In the genomic region with DNA sequence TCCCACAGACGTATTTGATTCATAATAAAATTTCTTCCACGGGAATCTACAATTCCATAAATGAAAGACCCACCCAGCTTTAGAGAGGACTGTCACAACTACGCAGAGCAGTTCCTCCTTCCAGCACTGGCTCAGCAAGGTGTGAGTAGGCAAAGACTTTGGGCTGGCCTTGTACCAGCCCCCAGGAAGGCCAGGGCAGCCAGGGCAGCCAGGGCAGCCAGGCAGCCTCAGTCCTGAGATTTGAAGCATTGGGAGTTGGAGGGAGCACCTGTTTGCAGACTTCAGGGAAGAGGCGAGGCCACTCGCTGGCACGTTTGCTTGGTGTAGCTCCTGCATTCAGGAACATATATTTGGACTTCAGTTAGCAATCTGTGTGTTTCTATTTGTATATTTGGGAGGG, we compare ENCODE assay signal across 11 mouse cellular contexts.
DNase-seq lines count a peak whose midpoint lies in the region; ATAC-seq and TF ChIP-seq lines count a peak whose summit lies in the region.
"Had no signal": no experiment of that assay in that cellular context is flagged by ENCODE, and none has a peak within 500 bp of the region (broad histone marks: within the 10 kb centered on the region; RNA-seq: fewer than 3 reads in every experiment).

No protein-coding gene starts in this region.

- peaks cover 17% of the 10 kb centered on the region for H3K4me1 ChIP-seq in neural tube, embryonic 11.5 days (ENCODE audit: control insufficient read depth, insufficient read depth, low read length)
- H3K4me1 ChIP-seq in limb, embryonic 12.5 days (replicated peaks): peaks cover 10% of the 10 kb centered on the region
- no peaks in the 10 kb centered on the region for H3K4me1 ChIP-seq in stomach, postnatal 0 days (replicated peaks; ENCODE audit: control insufficient read depth, insufficient read depth)

- H3K4me2 ChIP-seq in neural tube, embryonic 11.5 days (ENCODE audit: low read depth): peak overlapping the region; percentile 40
- H3K4me2 ChIP-seq in limb, embryonic 12.5 days: peak overlapping the region; percentile 56
- peak overlapping the region; percentile 51; the same call in 1 of the 2 replicates for H3K4me2 ChIP-seq in stomach, postnatal 0 days (replicated peaks; ENCODE audit: low read depth)

- H3K9me3 ChIP-seq in neural tube, embryonic 11.5 days (ENCODE audit: control insufficient read depth, low read length): no peaks in the 10 kb centered on the region
- no peaks in the 10 kb centered on the region for H3K9me3 ChIP-seq in limb, embryonic 12.5 days
- H3K9me3 ChIP-seq in stomach, postnatal 0 days (ENCODE audit: control insufficient read depth, low read length): no peaks in the 10 kb centered on the region

- TF ChIP-seq CTCF in gastrocnemius, adult 2 months (IDR thresholded peaks at IDR 0.05): no peak
- no peak for TF ChIP-seq CTCF in stomach, postnatal 0 days (IDR thresholded peaks at IDR 0.05; ENCODE audit: low read depth)

- TF ChIP-seq EP300 in stomach, postnatal 0 days (optimal IDR thresholded peaks at IDR 0.05): no peak

- DNase-seq in gastrocnemius, adult 2 months: no peak
- no peak for DNase-seq in gastrocnemius, postnatal 25 days
- DNase-seq in neural tube, embryonic 11.5 days (ENCODE audit: low spot score): no peak
- DNase-seq in neural tube, embryonic 10.5 days (ENCODE audit: extremely low spot score, low spot score): no peak
- DNase-seq in stomach, postnatal 0 days (ENCODE audit: low spot score): peak; percentile 23
- DNase-seq in thymus, postnatal 0 days (ENCODE audit: low spot score): no peak
- DNase-seq in urinary bladder, adult 2 months (ENCODE audit: low spot score): no peak
- DNase-seq: cerebellum, adult 11 months; kidney, adult 9 months; thymus, postnatal 4 days had no signal

- WGBS in neural tube, embryonic 11.5 days: 8% methylated on average over 6 of the region's 6 CpGs
- WGBS in limb, embryonic 12.5 days: 2% methylated on average over 6 of the region's 6 CpGs
- 10% methylated on average over 6 of the region's 6 CpGs for WGBS in stomach, postnatal 0 days

- no peaks in the 10 kb centered on the region for H3K36me3 ChIP-seq in neural tube, embryonic 11.5 days (ENCODE audit: control insufficient read depth, insufficient read depth, low read length)
- no peaks in the 10 kb centered on the region for H3K36me3 ChIP-seq in limb, embryonic 12.5 days
- H3K36me3 ChIP-seq in stomach, postnatal 0 days (ENCODE audit: control insufficient read depth, insufficient read depth, low read length): no peaks in the 10 kb centered on the region

- H3K9ac ChIP-seq in neural tube, embryonic 11.5 days (ENCODE audit: low read length): no peak overlapping the region
- no peak overlapping the region for H3K9ac ChIP-seq in limb, embryonic 12.5 days (replicated peaks)
- H3K9ac ChIP-seq in stomach, postnatal 0 days (ENCODE audit: low read length): no peak overlapping the region

- intact Hi-C loops in gastrocnemius, adult 2 months (cut with DNase I): no loop called here

- peak overlapping the region; percentile 53; the same call in 1 of the 2 replicates for H3K4me3 ChIP-seq in gastrocnemius, adult 2 months
- no peak overlapping the region for H3K4me3 ChIP-seq in neural tube, embryonic 11.5 days (ENCODE audit: low read depth, low read length)
- peak overlapping the region; percentile 34; the same call in 1 of the 2 replicates for H3K4me3 ChIP-seq in limb, embryonic 12.5 days (replicated peaks)
- no peak overlapping the region for H3K4me3 ChIP-seq in stomach, postnatal 0 days (ENCODE audit: low read depth, low read length)

- peaks cover 24% of the 10 kb centered on the region for H3K27me3 ChIP-seq in neural tube, embryonic 11.5 days (ENCODE audit: control insufficient read depth, insufficient read depth, low read length)
- peaks cover 90% of the 10 kb centered on the region for H3K27me3 ChIP-seq in limb, embryonic 12.5 days
- peaks cover 6% of the 10 kb centered on the region; the same call in 1 of the 2 replicates for H3K27me3 ChIP-seq in stomach, postnatal 0 days (ENCODE audit: control insufficient read depth, insufficient read depth, low read length)

- ATAC-seq in neural tube, embryonic 11.5 days (ENCODE audit: insufficient read depth, low FRiP score, low TSS enrichment): 0 out of 2 replicates have a peak, but pooled peaks have one; percentile 10
- no peak for ATAC-seq in limb, embryonic 12.5 days (ENCODE audit: insufficient number of reproducible peaks, insufficient read depth, low FRiP score, low TSS enrichment, low read depth)
- ATAC-seq in stomach, postnatal 0 days (ENCODE audit: low FRiP score, low TSS enrichment): no peak

- no peak overlapping the region for H3K27ac ChIP-seq in gastrocnemius, adult 2 months
- H3K27ac ChIP-seq in neural tube, embryonic 11.5 days (ENCODE audit: low read depth, low read length): no peak overlapping the region
- no peak overlapping the region for H3K27ac ChIP-seq in limb, embryonic 12.5 days
- no peak overlapping the region for H3K27ac ChIP-seq in stomach, postnatal 0 days (replicated peaks)

Comparison
In these comparisons a context has a peak if more than half of its experiments do, and no peak if none do; other contexts are left out.
1. H3K4me3 ChIP-seq: peak in gastrocnemius, adult 2 months (single experiment) and limb, embryonic 12.5 days (single experiment); none in neural tube, embryonic 11.5 days (single experiment) and stomach, postnatal 0 days (single experiment).
2. Peak in every context shown above with its lines, with median percentiles within 50 percentile points of each other: H3K4me2 ChIP-seq.